Mouse (Mus musculus): Measurements from ENCODE around the gene Il33. TPM values are rescaled to one million over a fixed set of nuclear protein-coding genes. Genes with fewer than 3 reads are reported as not detected.

Gene Il33
- polyA plus RNA-seq, 1 experiment from 2014 or later: 15.4 TPM

DNA sequence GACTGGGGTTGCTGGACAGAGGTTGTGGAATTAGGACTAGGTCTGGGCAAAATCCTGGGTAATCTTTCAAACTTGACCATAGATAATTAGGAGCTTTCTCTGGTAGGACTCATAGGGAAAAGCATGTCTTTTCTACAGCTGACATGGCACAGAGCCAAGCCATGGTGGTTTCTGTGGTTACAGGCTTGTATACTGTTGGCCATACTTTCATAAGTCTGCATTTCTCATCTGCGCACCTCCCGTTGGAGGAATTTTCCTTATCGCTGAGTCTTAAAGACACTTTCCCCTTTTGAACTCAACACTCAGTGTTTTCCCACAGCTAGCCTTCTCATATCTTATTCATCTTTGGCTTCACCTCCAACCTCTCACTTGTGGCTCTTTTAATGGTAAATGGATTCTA, 24.6 kb upstream of the Il33 start:
- H3K4me3 ChIP-seq (ENCODE audit: low read depth, low read length): no peak overlapping the region
- no peaks in the 10 kb centered on the region for H3K27me3 ChIP-seq (replicated peaks; ENCODE audit: control insufficient read depth, insufficient read depth, low read length)
- no peak overlapping the region for H3K27ac ChIP-seq (ENCODE audit: low read depth, low read length)
- no peak overlapping the region for H3K9ac ChIP-seq (ENCODE audit: low read depth, low read length)
- H3K4me2 ChIP-seq (replicated peaks; ENCODE audit: low read depth): no peak overlapping the region
- WGBS: 83% methylated on average over 3 of the region's 3 CpGs
- no peak for ATAC-seq
- H3K4me1 ChIP-seq (replicated peaks; ENCODE audit: control insufficient read depth, insufficient read depth, low read length): no peaks in the 10 kb centered on the region
- no peaks in the 10 kb centered on the region for H3K36me3 ChIP-seq (ENCODE audit: control insufficient read depth, insufficient read depth)
- H3K9me3 ChIP-seq (ENCODE audit: control insufficient read depth): 0 out of 2 replicates have a peak, but pooled peaks cover 6% of the 10 kb centered on the region
- TF ChIP-seq CTCF (IDR thresholded peaks at IDR 0.05; ENCODE audit: low read depth): no peak

DNA sequence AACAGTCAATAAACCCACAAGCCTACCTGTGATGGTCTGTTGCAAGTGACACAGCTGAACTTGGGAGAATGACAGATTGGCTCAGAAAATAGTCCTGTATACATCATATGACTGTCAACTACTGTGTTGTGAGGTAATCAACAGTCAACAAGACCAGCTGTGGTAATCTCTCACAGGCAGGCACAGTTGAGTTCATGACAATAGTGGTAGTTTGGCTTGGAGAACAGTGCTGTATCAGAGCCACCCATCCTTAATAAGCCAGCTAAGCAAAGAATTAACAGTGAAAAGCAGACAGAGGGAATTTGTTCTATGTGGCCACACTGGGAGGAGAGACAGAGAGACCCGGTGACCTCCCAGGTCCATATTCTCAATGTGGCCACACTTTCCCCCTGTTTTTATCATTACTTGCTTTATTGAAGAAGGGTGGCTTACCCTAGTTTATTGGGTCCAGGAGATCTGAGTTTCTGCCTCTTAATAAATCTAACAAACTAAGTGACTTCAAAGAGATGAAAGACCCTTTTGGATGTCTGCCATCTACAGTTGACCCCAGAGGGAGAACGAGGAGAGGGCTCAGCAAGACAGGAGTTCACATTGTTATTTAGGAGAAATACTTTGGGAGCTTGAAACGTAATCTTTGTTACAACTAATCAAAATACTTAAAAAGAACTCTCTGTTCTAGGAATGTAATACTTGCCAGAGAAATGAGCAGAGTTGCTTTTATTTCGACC, 22.4 kb upstream of the Il33 start:
- H3K4me1 ChIP-seq (replicated peaks; ENCODE audit: control insufficient read depth, insufficient read depth, low read length): no peaks in the 10 kb centered on the region
- TF ChIP-seq CTCF (IDR thresholded peaks at IDR 0.05; ENCODE audit: low read depth): no peak
- no peak overlapping the region for H3K4me3 ChIP-seq (ENCODE audit: low read depth, low read length)
- H3K4me2 ChIP-seq (replicated peaks; ENCODE audit: low read depth): no peak overlapping the region
- H3K36me3 ChIP-seq (ENCODE audit: control insufficient read depth, insufficient read depth): no peaks in the 10 kb centered on the region
- WGBS: 67% methylated on average over 4 of the region's 4 CpGs
- ATAC-seq: no peak
- H3K27me3 ChIP-seq (replicated peaks; ENCODE audit: control insufficient read depth, insufficient read depth, low read length): no peaks in the 10 kb centered on the region
- no peak overlapping the region for H3K9ac ChIP-seq (ENCODE audit: low read depth, low read length)
- 0 out of 2 replicates have a peak, but pooled peaks cover 6% of the 10 kb centered on the region for H3K9me3 ChIP-seq (ENCODE audit: control insufficient read depth)
- no peak overlapping the region for H3K27ac ChIP-seq (ENCODE audit: low read depth, low read length)

DNA sequence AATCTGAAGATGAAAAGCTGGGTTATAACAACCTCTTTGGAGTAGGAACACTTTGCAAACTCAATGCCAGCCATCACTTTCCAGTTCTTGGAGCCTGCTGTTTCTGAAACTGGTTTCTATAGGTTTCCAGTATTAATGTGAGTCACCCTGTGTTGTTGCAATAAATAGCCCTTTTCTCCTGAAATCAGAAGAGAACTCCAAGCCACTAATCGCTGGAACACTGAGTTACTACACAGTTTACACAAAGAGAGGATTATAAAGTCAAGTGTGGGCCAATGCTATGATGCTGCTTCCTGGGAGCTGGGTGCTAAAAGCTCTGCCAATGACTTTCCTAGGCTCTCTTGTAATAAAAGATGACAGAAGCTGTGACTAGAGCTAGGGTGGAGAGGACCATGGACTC, 19.0 kb upstream of the Il33 start:
- no peaks in the 10 kb centered on the region for H3K9me3 ChIP-seq (ENCODE audit: control insufficient read depth)
- 81% methylated on average over 1 of the region's 1 CpGs for WGBS
- ATAC-seq: no peak
- TF ChIP-seq CTCF (IDR thresholded peaks at IDR 0.05; ENCODE audit: low read depth): no peak
- no peaks in the 10 kb centered on the region for H3K36me3 ChIP-seq (ENCODE audit: control insufficient read depth, insufficient read depth)
- H3K4me1 ChIP-seq (replicated peaks; ENCODE audit: control insufficient read depth, insufficient read depth, low read length): no peaks in the 10 kb centered on the region
- H3K27ac ChIP-seq (ENCODE audit: low read depth, low read length): no peak overlapping the region
- no peak overlapping the region for H3K4me3 ChIP-seq (ENCODE audit: low read depth, low read length)
- H3K27me3 ChIP-seq (replicated peaks; ENCODE audit: control insufficient read depth, insufficient read depth, low read length): no peaks in the 10 kb centered on the region
- H3K9ac ChIP-seq (ENCODE audit: low read depth, low read length): no peak overlapping the region
- H3K4me2 ChIP-seq (replicated peaks; ENCODE audit: low read depth): no peak overlapping the region

DNA sequence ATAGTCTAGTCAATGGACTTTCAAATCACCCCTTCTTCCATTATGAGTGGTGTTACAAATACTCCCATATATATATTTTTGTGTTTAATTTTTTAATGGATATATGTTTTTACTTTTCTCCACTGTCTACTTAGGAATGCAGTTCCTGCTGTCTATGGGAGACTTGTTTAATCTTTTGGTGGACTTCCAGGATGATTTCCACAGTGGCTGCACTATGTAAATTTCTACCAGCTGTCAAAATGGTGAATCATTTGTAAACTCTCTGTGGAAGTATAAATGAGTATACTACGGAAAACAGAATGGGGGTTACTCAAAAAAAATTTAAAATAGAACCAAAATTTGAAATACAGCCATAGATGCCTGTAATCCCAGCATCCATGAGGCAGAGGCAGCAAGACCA, 15.7 kb upstream of the Il33 start:
- Histone ChIP-seq H3K4me3 (ENCODE audit: low read depth, low read length) (no peak overlapping the region), H3K4me2 (replicated peaks; ENCODE audit: low read depth) (no peak overlapping the region), H3K9ac (ENCODE audit: low read depth, low read length) (no peak overlapping the region), H3K4me1 (replicated peaks; ENCODE audit: control insufficient read depth, insufficient read depth, low read length) (no peaks in the 10 kb centered on the region), H3K9me3 (ENCODE audit: control insufficient read depth) (no peaks in the 10 kb centered on the region), H3K27ac (ENCODE audit: low read depth, low read length) (no peak overlapping the region), H3K27me3 (replicated peaks; ENCODE audit: control insufficient read depth, insufficient read depth, low read length) (no peaks in the 10 kb centered on the region), H3K36me3 (ENCODE audit: control insufficient read depth, insufficient read depth) (no peaks in the 10 kb centered on the region)
- ATAC-seq: no peak
- WGBS: 66% methylated on average over 1 of the region's 1 CpGs
- TF ChIP-seq CTCF (IDR thresholded peaks at IDR 0.05; ENCODE audit: low read depth): no peak

DNA sequence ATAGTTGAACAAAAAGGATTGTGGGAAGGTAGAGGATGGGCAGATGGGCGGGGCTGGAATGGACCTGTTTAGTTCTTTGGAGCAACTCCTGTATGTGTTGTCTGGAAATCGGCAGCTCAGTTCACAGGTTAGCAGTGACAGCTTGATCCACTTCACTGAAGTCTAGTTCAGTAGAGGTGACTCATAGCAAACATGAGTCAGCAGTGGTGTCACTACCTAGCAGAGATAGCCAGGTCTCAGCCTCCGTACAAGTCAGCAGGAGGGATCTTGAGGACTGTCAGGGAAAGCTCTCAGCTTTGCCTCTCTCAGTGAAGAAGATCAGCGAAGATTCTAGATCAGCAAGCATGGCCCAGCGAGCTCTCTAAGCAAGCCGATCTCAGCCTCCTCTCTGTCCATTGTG, 13.0 kb upstream of the Il33 start:
- Histone ChIP-seq H3K4me2 (replicated peaks; ENCODE audit: low read depth) (no peak overlapping the region), H3K27me3 (replicated peaks; ENCODE audit: control insufficient read depth, insufficient read depth, low read length) (no peaks in the 10 kb centered on the region), H3K9ac (ENCODE audit: low read depth, low read length) (no peak overlapping the region), H3K9me3 (ENCODE audit: control insufficient read depth) (no peaks in the 10 kb centered on the region), H3K27ac (ENCODE audit: low read depth, low read length) (no peak overlapping the region), H3K36me3 (ENCODE audit: control insufficient read depth, insufficient read depth) (no peaks in the 10 kb centered on the region), H3K4me1 (replicated peaks; ENCODE audit: control insufficient read depth, insufficient read depth, low read length) (no peaks in the 10 kb centered on the region), H3K4me3 (ENCODE audit: low read depth, low read length) (no peak overlapping the region)
- TF ChIP-seq CTCF (IDR thresholded peaks at IDR 0.05; ENCODE audit: low read depth): no peak
- WGBS: 80% methylated on average over 6 of the region's 6 CpGs
- ATAC-seq: peak; percentile 67

DNA sequence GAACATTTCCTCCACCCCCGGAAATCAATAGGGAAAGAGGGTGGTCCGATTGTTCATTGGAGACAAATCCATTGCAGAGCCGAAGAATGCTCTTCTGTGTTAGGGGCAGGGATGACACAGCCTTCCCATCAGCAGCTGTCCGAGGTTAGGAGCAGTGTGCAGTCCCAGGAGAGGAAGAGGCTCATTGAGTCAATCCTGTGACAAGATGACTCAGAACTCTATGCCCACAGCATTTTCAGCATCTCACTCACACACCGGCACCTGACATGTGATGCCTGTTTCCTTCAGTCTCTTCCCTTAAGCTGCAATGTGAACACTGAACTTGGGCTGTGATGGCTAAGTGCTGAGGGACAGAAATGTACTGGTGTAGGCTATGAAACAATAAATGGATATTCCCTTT, 7.5 kb upstream of the Il33 start:
- Histone ChIP-seq H3K4me1 (replicated peaks; ENCODE audit: control insufficient read depth, insufficient read depth, low read length) (0 out of 2 replicates have a peak, but pooled peaks cover 4% of the 10 kb centered on the region), H3K9me3 (ENCODE audit: control insufficient read depth) (no peaks in the 10 kb centered on the region), H3K27me3 (replicated peaks; ENCODE audit: control insufficient read depth, insufficient read depth, low read length) (no peaks in the 10 kb centered on the region), H3K27ac (ENCODE audit: low read depth, low read length) (no peak overlapping the region), H3K9ac (ENCODE audit: low read depth, low read length) (no peak overlapping the region), H3K4me2 (replicated peaks; ENCODE audit: low read depth) (no peak overlapping the region), H3K36me3 (ENCODE audit: control insufficient read depth, insufficient read depth) (no peaks in the 10 kb centered on the region), H3K4me3 (ENCODE audit: low read depth, low read length) (no peak overlapping the region)
- 74% methylated on average over 5 of the region's 5 CpGs for WGBS
- ATAC-seq: no peak
- TF ChIP-seq CTCF (IDR thresholded peaks at IDR 0.05; ENCODE audit: low read depth): no peak

All from intestine, postnatal 0 days (tissue).